Mouse (Mus musculus) kidney, adult 2 months (tissue): ENCODE results near the gene Trim15.

Source experiments
- CTCF ChIP-seq: fragments of 200-500 bp; conservative IDR thresholded peaks from 2 replicates; pipeline ENCODE4 v1.5.1; 2011; ENCODE audit warnings: low read depth, mild to moderate bottlenecking, control low read depth, low read length, moderate library complexity, mixed read lengths; ENCODE audit not compliant: insufficient read depth, insufficient read length
- POLR2A ChIP-seq: fragments of 200-500 bp; IDR thresholded peaks from one replicate; pipeline ENCODE4 v1.6.1; 2011; ENCODE audit warnings: low read depth, low read length, control low read depth

GRCm38 (mm10) chr17:36900691-36901090 lies 33.7 kb upstream of the Trim15 start:
- TF ChIP-seq POLR2A (no peak), CTCF (no peak)
